Mouse (Mus musculus): Measurements from ENCODE around the gene Lipe.

Gene Lipe

DNA sequence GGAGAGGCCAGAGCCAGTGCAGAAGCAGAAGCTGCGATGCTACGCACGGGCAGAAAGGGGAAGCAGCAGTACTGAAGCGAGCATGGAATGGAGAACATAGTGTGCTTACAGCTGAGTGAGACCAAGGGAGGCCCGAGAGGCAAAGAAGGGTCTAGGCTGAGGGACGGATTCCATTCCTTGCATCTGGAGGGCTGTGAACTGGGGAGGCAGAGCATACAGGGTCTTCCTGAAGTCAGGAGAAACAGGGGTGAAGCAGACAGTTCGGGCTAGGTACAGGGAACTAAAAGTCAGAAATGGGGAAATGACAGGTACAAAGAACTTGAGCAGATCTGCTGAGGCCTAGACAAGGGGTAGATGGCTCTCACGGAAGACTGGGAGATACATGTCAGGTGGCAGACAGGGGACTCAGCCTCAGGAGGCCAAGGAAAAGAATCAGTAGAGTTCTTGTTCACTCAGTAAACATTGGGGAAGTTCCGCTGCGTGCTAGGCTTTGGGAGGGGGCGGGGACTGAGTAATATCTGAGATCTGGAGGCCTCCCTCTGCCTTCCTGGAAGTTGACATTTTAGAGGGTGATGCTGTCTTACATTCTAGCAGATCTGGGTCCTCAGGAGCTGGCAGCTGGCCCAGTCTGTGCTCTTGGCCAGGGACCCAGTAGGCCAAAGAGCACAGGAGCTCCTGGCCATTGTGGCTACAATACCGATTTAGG lies 12.5 kb downstream of the Lipe start:
- DNase-seq: no peak

DNA sequence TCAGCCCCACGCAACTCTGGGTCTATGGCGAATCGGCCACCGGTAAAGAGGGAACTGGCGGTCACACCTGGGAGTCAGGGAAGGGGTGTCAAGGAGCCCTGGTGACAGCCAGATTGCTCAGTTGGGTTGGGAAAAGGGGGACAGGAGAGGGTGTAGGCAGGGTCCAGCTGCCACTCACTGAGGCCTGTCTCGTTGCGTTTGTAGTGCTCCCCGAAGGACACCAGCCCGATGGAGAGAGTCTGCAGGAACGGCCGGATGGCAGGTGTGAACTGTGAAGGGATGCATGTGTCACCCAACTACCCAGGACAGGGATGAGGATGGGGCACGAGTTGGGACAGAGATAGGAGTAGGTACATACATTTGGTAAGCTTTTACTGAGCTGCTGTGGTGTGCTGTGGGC lies 13.3 kb downstream of the Lipe start:
- no peak for DNase-seq

DNA sequence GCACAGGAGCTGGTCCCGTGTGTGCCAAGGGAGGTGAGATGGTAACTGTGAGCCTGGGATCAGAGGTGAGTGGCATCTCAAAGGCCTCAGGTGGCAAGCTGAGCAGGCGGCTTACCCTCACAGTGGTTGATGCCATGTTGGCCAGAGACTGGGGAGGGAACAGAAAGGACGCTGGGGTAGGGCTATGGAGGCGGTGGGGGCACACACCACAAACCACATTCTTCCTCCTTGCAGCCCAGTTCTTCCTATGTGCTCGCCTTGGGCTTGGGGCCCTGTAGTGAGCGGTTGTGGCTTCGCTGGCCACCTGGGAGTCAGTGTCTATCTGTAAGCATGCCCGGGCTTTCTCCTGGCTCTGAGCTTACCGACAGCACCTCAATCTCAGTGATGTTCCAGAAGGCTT lies 13.7 kb downstream of the Lipe start:
- DNase-seq: no peak

DNA sequence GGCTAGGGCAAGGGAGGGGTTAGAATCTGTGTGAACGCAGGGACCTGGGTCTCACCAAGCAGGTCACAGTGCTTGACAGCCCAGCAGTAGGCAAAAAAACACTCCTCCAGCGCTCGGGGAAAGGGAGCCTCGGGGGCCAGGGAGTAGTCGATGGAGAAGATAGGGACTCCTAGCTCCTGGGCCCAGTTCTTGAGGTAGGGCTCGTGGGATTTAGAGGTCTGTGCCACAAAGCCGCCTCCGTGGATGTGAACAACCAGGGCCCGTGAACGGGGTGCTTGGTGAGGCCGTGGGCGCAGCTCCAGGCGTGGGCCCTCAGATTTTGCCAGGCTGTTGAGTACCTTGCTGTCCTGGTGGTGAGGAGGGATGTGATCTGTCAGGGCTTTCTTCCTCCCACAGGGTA lies 14.2 kb downstream of the Lipe start:
- DNase-seq: no peak

DNA sequence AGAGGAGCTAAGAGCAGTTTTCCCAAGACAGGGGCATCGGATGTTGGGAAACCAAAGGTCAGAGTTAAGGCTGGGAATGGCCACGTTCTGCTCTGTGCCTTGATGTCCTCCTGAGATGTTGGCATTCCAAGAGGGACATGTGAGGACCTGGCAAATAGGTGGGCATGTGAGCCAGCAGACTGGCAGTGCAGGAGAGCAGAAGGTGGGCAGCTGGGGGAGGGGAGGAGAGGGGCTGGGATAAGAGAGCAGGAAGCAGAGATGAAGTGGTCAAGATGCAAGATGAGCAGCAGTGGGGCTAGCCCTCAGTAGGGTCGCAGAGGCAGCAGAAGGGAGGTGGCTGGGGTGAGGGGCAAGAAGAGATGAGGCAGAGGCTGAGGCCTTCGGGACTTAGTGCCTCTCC lies 14.6 kb downstream of the Lipe start:
- DNase-seq: no peak

DNA sequence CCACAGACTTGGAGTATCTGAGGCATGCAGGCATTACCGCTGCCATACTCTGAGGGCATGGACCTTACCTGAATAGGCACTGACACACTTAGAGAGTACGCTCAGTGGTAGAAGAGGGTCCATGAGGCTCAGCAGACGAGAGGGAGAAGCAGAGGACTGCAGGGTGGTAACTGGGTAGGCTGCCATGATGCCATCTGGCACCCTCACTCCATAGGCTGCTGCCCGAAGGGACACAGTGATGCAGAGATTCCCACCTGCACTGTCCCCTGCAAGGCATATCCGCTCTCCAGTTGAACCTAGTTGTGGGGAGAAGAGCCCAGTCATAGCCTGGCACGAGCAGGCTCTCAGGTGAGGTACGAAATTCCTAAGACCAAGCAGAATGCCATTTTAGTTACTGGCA lies 15.1 kb downstream of the Lipe start:
- DNase-seq: no peak

DNA sequence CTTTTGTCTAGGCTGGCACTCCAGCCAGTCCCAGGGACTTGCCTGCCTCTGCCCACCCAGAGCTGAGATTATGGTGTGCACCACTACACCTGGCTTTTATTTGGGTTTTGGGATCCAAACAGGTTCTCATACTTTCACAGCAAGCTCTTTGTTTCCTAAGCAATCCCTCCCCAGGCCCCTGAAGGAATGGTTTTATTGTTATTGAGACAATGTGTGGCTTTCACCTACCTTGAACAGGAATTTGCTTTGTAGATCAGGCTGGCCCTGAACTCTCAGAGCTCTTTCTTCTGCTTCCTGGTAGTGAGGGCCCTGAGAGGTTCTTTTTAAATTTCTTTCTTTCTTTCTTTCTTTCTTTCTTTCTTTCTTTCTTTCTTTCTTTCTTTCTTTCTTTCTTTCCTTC lies 16.0 kb downstream of the Lipe start:
- no peak for DNase-seq

DNA sequence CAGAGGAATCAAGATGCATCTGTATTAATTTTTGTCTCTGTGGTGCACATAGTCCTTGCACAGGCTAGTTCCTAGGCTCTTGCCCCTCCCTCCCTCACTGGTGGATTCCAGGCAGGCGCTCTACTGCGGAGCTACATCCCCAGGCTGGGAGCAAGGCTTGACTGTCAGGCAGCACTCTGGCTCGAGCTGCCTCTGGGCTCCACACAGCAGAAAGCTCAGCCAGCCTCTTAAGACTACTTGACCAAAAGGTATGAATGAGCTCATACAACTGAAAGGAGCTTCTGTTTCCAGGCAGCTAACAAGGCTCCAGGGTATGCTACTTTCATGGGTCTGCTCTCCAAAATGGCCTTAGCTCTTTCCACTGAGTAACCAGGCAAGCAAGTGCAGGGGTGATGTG lies 17.2 kb downstream of the Lipe start:
- no peak for DNase-seq

DNA sequence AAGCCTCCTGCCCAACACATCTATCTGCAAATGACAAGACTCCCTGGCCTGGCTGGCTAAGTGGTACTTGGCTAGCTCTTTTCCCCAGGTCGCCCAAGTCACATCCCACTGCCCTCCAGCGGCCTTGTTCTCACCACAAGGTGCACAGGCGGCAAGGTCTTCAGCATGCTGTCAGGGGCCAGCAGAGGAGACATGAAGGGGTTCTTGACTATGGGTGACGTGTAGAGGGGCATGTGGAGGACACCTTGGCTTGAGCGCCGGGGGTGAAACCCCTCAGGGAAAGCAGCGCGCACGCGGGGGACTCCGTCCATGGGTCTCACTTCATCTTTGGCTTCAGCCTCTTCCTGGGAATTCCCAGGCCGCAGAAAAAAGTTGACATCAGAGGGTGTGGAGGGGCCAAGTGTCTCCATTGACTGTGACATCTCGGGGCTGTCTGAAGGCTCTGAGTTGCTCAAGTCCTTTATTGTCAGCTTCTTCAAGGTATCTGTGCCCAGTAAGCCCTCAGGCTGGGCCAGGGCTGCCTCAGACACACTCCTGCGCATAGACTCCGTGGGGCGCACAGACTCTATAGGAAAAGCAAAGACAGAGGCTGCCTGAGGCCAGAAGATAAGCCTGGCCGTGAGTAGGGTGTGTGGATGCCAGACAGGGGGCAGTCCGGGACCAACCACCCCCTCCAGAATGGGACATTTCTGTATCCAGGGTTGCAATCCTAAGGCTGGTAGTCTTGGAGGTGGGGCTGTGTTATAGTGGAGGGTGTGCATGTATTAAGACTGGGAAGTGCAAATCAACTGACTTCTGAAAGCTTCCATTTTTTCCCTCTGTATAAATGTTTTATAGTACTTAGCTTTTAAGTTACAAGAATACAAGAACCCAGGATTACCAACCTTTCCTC lies 17.9 kb downstream of the Lipe start:
- DNase-seq: peak in 1 of 2 experiments; percentile 34

DNA sequence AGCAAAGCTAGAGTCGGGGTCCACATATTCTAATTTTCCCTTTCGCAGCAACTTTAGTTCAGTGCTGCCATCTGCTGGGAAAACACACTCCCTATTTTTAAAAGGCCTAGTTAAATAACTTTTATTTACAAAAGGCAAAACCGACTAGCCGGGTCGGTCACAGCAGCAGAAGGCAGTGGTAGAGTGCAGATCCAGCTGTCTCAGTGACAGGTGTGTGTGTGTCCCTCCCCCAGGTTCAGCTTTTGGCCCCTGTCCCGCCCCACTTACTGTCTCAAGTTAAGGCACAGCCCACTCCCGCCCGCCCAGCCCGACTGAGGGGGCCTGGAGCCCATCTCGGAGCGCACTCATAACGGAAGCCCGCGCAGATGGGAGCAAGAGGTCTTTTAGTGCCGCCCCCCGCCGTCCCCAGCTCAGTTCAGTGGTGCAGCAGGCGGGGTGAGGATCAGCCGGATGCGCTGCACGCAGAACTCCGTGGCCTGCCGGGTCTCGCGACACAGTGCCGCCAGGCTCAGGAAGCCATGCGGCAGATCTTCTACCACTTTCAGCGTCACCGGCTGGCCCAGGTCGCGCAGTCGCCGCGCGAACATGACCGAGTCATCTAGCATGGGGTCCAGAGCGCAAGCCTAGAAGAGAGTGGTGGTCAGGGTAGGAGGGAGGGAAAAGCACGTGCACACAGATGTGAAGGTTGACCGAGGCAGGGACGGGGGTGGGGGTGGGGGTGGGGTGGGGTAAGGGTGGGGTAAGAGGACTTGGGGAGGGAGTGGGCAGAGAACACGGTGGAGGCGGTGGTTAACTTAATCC lies 18.8 kb downstream of the Lipe start:
- peak; percentile 81 to 87 for DNase-seq

DNA sequence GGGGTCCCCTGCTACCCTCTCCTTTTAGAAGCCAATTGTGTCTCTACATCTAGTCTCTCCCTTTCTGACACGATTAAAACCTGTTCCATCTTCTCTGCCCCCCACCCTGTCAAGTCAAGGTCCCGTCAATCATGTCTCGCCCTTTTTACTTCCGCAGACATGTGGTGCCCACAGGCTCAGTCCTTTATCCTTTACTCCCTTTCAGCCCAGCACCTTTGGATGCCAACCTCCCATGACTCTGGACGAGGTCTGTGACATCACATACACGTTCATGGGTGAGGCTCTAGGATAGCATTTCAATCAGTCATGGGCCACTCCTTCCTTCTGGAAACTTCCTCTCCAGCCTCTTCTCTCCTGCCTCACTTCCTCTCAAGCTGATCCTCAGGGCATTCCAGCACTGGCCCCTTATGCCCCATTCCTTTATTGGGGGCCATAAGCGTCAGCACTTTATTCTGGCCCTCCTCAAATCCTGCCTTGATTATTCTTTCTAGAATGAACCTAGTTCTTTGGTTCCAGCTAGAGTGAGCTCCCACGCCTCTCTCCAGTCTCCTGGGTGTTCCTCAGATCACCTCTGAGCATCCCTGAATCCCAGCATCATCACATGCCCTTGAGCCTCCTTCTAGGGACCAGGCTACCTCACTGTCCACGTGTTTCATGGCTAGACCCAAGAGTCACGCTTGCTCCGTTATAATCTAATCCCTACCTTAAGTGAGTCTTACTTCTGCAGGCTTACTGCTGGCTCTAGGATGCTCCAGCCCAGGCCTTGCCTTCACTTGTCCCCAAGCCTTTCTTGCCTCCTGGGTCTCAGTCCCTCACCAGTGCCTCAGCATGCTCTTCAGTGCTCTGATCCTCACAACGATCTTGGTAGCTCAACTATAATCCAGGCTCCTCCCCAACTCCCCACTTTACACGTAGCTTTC lies 20.1 kb downstream of the Lipe start:
- DNase-seq: no peak

DNA sequence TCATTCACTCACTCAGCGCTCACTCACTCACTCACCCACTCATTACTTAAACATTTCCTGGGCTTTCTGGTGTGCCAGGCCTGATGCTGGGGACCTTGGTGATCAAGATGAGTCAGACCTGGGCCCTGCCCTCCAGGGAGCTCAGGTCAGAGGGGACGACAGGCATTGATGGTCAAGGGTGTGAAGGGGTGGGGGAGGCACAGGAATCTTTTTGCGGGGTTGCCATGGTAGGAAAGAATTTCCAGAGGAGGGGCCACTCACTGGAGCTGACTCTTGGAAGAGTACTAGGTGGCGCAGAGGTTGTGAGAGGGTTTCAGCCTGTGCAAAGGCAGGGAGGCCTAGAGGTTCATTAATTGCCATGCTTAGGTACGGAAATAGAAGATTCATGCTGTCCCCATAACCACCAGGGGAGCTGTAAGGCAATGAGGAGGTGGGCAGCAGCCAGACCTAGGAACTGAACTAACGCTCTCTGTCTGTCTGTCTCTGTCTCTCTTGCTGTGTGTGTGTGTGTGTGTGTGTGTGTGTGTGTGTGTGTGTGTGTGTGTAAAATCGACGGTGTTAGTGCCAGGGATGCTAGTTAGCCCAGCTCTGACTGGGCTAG lies 21.3 kb downstream of the Lipe start:
- DNase-seq: no peak

DNA sequence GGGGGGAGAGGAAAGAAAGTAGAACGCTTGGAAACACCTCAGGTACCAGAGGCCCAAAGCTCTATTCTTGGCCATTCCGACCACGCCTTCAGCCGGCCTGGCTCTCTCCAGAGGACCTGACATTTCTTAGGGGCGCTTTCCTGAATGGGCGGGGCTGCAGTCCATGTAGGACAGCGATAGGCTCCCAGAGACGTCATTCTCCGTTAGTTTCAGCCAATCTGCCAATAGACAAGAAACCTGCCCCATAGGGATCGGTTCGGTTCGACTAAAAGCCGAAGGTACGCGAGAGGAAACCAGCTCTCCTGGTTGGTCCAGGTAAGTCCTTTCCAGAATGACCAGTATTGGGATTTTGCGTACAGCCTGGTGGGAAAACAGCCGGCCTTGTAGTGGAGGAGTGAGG lies 22.0 kb downstream of the Lipe start:
- DNase-seq: no peak

DNA sequence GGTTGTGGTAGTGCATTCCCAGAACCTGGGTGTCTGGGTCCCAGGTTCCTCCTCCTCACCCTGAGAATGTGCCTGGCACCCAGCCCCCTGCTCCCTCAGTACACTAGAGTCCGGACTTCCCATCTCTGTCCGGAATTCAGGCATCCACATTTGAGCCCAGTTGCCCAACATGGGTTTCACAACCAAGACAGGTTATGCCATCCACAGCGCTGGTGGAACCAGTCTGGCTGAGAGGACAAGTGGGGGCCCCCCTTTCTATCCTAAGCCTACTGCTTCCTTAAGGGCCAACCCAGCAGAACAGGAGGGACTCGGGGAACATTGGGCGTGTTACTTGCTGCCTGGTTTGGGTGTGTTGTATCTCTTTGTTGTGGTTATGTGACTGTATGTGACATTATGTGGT lies 26.1 kb downstream of the Lipe start:
- no peak for DNase-seq

DNA sequence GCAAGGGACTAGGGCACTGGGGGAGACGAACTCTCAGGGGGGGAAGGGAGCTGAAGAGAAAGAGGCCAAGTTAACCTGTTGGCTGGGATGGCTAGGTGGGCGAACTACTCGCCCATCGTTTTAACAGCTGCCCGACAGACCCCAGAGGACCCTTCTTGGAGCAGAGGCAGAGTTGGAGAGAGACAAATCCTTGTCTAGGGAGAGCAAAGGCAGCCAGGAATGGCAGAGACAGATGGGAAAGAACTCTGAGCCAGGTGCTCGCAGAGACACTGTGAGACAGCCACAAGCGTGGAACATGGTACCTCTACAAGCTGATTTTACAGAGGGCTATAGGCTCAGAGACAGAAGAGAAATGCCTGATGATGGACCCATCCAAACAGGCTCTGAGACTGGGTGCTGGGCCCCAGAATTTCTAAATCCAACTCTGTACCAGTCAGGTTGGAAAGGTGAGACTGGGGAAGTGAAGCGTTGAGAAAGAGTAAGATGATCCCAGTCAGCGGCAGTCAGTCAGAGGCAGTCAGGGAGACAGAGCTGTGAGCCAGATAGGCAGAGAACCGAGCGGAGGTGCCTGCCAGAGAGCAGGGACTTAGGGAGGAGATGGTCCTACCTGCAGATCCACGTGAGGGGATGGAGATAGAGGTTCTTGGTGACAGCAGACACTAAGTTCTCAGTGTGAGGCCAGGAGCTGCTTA lies 29.3 kb downstream of the Lipe start, which contains the start of gene Cnfn:
TSS of gene Cnfn (minus strand) at position 667 of the 692 bp plus-strand sequence.
- no peak for DNase-seq

DNA sequence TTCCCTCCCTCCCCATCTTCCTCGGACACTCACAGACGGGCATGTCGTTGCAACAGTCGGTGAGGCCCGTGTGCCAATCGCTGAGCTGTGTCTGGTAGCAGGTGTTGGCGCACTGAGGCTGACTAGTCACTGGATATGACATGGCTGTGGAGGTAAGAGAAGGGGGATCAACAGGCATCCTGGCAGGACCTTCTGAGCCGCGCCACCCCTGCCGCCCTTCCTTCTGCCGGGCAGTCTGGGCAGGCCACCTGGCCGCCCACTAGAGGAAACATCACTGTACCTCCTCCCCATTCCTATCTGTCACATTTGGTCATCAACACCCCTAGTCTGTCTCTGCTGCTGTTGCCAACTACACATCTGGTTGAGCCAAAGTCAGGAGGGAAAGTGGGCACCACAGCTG lies 30.2 kb downstream of the Lipe start:
- DNase-seq: no peak

DNA sequence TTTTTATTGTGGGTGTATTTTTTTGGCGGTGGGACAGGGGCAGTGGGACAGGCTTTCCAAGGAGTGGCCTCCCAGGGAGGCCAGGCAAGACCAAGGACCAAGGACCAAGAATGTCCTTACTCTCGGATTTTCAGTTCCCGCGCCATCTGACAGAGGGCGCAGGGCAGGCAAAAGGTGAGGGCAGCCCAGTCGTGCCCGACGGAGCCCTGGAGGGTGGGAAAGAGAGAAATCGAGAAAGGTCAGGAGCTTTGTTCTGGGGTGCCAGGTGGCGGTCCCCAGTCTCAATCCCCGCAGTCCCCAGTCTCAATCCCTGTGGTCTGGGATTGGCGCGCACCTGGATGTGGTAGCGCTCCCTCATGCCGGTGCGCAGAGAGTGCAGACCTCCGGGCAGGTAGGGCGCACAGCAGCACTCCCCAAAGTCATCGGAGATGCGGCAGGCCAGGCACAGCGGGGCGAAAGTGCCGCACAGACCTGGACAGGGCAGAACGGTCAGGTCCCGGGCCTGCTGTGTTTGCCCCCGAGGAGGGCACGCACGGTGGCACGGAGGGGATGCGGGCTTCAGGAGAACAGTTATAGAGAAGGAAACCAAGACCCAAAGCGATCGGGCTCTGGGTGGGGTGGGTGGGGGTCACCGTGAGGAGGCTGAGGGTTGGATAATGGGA lies 30.7 kb downstream of the Lipe start:
- no peak for DNase-seq

DNA sequence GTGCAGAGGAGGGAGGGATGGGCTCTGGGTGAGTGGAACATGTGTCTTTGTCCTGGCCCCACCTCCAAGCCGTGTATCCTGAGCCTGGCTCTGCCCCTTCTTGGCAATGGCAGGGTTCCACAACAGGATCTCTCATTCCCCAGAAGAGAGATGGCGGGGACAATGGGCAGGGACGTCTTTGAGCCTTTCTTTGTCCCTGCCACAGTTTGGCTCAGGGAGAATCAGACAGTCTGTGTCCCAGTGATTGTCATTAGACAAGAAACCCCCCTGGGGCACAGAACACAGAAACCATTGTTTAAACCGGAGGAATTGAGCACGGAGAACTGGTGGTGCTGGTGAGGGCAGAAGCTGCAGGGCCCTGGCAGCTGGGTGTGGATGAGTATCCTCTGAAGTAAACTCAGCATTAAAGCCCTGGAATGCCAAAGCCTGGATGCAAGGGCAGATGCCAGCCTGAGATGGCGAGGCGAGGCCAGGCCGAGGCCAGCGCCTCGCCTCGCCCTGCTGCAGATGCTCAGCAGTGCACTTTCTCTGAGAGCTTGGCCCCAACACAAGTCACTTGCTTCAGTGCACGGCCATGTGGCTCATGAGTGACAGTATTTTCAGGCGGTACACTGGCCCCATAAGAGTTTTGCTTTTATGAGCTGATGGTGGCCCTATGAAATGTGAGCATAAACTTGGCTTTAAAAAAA lies 32.4 kb downstream of the Lipe start:
- DNase-seq: no peak

DNA sequence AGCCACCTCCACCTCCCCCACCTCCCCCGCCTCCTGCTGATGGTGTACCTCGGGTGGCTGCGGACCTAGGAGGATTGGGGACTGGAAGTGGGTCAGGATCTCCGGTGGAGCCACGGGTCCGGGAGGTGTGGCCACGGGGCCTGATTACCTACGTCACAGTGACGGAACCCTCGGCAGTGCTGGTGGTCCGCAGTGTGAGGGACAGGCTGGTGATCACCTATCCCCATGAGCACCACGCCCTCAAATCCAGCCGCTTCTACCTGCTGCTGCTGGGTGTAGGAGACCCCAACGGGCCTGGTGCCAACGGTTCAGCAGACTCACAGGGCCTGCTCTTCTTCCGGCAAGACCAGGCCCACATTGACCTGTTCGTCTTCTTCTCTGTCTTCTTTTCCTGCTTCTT lies 34.9 kb downstream of the Lipe start:
- DNase-seq: no peak

DNA sequence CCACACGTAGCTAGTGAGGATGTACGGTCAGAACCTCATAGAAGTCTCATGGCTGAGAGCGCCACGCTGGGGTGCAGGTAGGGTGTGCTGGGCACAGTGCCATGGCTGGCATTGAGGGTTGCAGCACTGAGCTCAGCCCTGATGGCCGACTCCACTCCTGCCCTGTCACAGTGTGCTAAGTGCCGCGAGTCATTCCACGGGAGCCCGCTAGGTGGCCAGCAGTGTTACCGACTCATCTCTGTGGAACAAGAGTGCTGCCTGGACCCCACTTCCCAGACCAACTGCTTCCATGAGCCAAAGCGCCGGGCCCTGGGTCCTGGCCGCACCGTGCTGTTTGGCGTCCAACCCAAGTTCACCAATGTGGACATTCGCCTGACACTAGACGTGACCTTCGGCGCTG lies 35.4 kb downstream of the Lipe start:
- DNase-seq: no peak
